Mouse (Mus musculus) left cerebral cortex, adult 11 months (tissue): ENCODE results near the gene Sox5.

Experiments
- DNase-seq: peaks from one replicate; pipeline ENCODE4 v3.0.0; 2022; ENCODE audit warnings: low spot score

The Sox5 gene

DNA sequence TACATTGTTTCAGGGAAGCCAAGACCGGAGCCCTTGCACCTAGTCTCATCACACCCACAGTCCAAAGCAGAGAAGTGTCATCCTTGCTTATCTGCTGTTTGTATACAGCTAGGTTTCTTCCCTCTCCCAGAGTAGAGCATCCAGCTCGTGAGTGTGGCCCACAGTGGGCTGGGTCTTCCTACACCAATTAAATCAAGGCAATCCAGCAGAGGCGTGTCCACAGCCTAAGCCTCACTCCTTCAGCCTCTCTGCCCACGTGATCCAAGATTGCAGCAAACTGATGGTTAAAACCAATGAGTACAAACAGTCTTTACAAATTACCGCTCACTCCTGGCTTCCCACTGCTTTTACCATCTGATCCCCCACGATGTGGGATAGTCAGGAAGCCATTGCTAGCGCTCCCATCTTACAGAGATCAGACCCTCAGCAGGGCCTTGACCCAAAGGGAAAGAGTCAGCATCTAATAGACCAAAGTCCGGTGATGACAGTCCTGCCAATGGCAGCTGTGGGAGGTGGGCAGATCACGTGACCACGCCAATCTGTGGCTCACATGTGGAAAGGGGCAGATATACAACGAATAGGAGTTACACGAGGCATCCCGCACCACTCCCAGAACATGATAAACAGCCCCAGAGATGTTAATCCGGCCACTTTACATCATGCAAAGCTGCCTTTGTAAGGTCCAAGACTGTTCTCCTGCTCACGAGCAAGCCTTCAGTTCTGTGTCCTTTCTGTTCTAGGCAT, 9.4 kb downstream of the Sox5 start:
- DNase-seq, result no peak

- DNase-seq, result no peak
These were observed 12.7 kb downstream of the Sox5 start for GRCm38 (mm10) chr6:144769060-144769459.

DNA sequence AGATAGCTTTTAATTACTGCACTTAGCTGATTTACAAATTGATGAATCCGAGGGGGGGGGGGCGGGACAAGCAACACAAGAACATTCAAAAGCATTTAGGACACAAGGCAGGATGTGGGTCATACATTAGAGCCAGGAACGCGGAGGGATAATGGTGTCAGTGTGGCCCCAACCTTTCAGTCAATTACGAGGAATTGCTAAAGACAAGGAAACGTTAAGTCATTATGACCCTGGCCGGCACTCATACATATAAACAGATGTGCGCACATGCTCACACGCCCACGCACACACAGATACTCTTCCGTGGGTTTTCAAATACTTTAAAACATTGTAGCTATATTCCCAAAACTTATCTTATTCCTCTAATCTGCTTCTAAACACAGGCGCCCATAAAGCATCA, 19.9 kb downstream of the Sox5 start:
- DNase-seq, result no peak

- DNase-seq, result no peak
These were observed 22.6 kb downstream of the Sox5 start for GRCm38 (mm10) chr6:144759193-144759592.

GRCm38 (mm10) chr6:144757414-144757813, 24.4 kb downstream of the Sox5 start:
- DNase-seq, result no peak

GRCm38 (mm10) chr6:144756444-144756843, 25.3 kb downstream of the Sox5 start:
- no peak for DNase-seq

- no peak for DNase-seq
These were observed 26.5 kb downstream of the Sox5 start for GRCm38 (mm10) chr6:144755304-144755703.

GRCm38 (mm10) chr6:144754366-144754765, 27.4 kb downstream of the Sox5 start:
- no peak for DNase-seq

- no peak for DNase-seq
These were observed 27.8 kb downstream of the Sox5 start for GRCm38 (mm10) chr6:144753963-144754296.

DNA sequence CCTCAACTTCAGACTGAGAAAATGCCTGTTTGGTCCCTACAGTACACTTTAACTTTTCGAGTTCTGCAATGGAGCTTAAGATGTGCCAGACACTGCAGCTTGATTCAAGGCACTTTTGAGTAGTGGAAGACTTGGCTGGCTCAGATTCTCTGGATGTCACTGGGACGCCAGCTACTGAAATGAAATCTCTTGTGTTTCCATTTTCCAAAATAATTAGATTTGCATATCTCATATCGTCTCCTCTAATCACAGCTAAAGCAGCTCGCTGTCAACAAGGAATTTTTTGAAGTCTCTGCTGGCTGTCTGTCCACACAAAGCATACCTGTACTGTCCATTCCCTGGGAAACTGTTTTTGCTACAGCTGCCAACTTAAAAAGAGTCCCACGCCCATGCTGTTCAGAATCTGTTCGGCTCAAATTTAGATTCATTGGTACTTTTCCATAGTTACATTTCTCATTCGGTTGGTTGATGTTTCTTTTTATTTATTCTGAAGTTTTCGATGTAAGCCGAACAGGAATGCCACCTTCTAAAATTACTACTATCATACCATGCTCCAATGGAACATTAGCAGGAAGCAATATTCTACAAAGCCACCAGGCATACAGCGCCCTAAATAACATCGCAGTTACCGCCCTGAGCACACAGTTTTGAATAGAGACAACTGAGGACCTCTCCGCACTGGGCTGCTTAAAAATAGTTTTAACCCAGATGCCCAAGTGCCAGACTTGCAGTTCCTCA, 28.4 kb downstream of the Sox5 start:
- peak; percentile 9 for DNase-seq

GRCm38 (mm10) chr6:144751581-144751980, 30.2 kb downstream of the Sox5 start:
- DNase-seq, result no peak

DNA sequence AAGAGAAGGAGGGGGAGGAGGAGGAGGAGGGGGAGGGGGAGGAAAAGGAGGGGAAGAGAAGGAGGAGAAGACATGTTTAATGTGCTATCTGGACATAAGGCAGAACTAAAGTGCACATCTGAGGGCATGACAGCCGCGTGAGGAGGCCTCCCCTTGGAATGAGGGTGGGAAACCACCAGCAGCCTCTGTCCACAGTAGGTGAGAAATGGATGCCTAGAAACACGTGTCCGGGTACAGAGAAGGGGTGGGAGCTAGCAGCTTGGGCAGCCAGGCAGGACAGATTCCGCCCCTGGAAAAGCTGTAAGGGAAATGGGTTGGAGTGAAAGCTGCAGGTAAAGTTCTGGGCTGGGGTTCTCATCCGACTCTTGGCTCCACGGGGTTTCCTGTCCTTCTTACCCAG, 31.6 kb downstream of the Sox5 start:
- no peak for DNase-seq

DNA sequence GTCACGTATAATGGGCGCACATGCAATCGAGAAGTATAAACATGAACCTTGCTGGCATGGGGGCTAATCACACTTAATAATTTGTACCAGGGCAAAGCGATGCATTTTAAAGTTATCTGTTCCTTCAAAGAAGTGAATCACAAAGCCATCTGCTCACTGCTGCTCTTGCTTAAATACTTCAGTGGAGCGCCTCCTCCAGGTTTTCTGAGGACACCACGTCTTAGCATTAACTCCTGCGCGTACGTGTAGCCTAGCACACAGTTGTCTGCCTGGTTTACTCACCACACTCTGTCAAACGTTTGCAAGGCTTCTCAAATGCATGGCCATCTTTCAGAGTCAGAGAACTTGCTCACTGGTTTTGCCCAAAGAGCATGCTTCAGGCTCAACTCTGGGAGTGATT, 35.3 kb downstream of the Sox5 start:
- DNase-seq, result no peak

- no peak for DNase-seq
These were observed 39.2 kb downstream of the Sox5 start for GRCm38 (mm10) chr6:144742559-144742958.

DNA sequence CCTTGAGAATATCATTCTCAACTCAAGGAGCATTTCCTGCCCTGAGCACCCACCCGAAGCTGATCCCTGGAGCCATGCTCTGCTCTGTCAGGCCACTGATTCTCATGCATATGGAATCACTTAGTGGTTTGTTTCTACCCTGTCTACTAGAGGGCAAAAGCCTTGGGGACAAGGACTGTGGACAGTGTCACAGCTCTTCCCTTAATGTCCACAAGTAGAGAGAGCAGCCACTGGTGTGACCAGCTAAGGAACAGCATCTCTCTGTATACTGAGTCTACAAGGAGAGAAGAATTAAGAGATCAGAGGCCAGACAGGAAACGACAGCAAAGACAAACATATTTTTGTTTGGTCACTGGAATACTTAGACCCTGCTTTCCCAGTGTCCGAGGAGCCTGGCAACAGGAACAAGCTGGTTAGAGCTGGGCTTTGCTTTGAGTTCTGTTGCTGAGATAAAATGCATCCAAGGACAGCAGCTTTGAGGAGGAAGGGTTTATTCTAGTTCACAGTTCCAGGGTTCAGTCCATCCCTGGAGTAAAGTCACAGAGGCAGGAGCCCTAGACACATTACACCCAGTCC, 40.6 kb downstream of the Sox5 start:
- no peak for DNase-seq

DNA sequence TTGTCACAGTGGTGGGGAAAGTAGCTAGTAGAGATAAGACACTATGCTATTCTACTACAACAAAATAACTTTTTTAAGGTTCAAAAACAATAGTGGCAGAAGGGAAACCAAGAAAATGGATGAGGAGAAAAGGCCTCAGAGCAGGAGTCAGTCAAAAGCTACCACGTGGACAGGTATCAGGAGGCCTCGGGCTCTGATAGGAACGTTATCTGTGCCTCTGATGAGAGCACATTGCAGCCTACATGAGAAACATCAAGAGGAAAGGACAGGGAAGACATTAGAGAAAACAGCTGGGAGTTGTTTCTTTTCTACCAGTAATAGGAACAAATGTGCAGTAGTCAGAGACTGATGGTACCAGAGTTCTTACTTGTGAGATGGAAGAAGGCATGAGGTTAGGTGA, 41.4 kb downstream of the Sox5 start:
- no peak for DNase-seq

- DNase-seq, result no peak
These were observed 42.0 kb downstream of the Sox5 start for GRCm38 (mm10) chr6:144739753-144740152.

DNA sequence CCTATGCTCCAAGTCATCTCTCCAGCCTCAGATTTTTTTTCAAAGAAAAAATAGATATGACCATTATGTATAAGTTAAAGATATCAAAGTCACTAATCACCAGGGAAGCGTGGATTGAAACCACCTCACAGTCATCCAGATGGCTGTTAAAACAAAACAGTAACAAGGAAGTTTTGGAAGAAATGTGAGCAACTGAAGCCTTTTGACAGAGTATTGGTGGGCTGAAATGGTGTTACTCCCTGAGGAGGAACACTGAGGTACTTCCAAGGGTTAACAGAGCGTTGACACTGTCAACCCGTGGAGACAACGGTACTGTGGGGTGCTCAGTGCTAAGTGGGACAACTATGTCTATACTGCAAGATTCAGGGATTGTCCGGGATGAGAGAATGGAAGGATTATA, 44.0 kb downstream of the Sox5 start:
- DNase-seq, result no peak

DNA sequence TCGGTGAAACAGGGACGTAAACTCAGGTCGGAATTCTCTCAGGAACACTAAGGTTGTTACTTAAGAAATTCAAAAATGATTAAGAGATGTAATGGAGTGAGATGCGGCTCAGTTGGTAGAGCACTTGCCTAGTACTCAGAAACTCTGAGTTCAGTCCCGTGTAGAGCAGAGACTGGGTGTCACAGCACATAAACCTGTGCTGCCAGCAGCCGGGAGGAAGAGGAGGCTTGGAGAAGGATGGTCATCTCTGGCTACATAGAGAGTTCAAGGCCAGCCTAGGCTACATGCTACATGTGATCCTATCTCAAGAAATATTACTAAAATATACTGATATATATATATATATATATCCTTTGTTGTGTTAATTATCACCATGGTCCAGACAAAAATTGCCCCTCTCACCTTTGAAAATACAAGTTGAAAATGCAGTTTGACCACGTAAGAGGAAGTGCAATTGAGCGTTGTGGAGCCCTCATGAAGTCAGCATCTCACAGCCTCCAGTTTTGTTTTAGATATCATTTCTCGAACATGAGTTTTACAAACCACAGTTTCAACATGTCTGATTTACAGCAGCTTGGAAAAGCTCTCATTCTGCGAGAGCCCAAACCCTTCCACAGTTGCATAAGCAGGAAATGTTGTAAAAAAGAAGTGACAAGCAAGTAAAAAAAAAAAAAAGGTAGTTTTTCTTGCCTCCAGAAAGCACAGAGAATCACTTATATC, 50.4 kb downstream of the Sox5 start:
- no peak for DNase-seq

GRCm38 (mm10) chr6:144723530-144724144, 58.1 kb downstream of the Sox5 start:
- no peak for DNase-seq

DNA sequence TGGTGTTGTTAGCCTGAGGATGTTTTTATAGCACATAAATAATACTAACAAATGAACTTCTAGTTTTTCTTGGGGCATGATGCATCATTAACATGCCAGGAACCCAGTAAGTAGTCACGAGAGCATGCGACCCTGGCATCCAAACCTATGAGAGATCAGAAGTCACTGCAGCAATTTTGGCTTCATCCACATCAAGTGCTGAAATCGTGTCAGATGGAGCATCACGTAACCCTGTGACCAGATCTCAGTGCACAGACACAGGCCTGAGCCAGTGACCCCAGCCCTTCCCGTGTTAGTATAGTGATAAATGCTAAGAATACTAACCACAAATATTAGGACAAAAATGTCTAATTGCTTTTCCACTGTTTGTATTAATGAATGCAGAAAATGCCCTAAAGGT, 58.8 kb downstream of the Sox5 start:
- DNase-seq, result no peak

DNA sequence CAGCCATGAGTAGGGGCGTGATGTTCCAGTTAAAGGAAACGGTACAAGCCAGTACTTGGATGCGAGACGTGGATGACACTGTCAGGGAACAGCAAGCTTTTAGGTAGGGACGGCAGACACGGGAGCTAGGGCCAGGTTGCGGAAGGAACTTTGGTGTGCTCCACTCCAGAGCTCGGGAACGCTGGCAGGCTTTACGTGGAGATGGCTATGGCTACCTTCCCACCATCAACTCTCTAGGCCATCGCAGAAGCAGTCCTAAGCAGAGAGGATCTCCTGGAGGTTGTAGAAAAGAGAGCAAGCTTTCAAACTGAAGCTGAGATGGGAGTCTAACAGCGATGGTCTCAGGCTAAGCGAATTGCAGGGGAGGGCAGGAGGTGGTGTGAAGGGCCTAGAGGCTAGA, 60.9 kb downstream of the Sox5 start:
- no peak for DNase-seq
